Mouse (Mus musculus) kidney, adult 9 months (tissue): ENCODE results near the gene Rnasel.
A peak's percentile ranks its signal among the peaks of the same experiment; 100 is the strongest.

Experiments used
- DNase-seq: peaks from one replicate; pipeline ENCODE4 v3.0.0; 2022

The Rnasel gene

GRCm38 (mm10) chr1:153769998-153770775 lies 21.0 kb downstream of the Rnasel start:
- DNase-seq = peak; percentile 17

GRCm38 (mm10) chr1:153770776-153771167 lies 21.5 kb downstream of the Rnasel start:
- peak; percentile 26 for DNase-seq

- DNase-seq = no peak
Observed at GRCm38 (mm10) chr1:153775174-153775573, 25.9 kb downstream of the Rnasel start.

- DNase-seq = no peak
Observed at GRCm38 (mm10) chr1:153776257-153776656, 27.0 kb downstream of the Rnasel start.

GRCm38 (mm10) chr1:153778205-153778604 lies 29.0 kb downstream of the Rnasel start:
- no peak for DNase-seq

GRCm38 (mm10) chr1:153783339-153783738 lies 34.1 kb downstream of the Rnasel start:
- DNase-seq = no peak

- no peak for DNase-seq
Observed at GRCm38 (mm10) chr1:153785608-153786007, 36.4 kb downstream of the Rnasel start.

- DNase-seq = no peak
Observed at GRCm38 (mm10) chr1:153790708-153791107, 41.5 kb downstream of the Rnasel start.

GRCm38 (mm10) chr1:153794241-153794640 lies 45.0 kb downstream of the Rnasel start:
- no peak for DNase-seq

GRCm38 (mm10) chr1:153802691-153803090 lies 53.5 kb downstream of the Rnasel start:
- peak; percentile 11 for DNase-seq

- no peak for DNase-seq
Observed at GRCm38 (mm10) chr1:153803530-153803929, 54.3 kb downstream of the Rnasel start.

- DNase-seq = peak; percentile 65
Observed at GRCm38 (mm10) chr1:153807390-153807993, 58.3 kb downstream of the Rnasel start.
